Mouse (Mus musculus) hindbrain, postnatal 0 days (tissue): Measurements from ENCODE around the gene Rnf214. TPM values are rescaled to one million over a fixed set of nuclear protein-coding genes. Genes with fewer than 3 reads are reported as not detected.
A peak's percentile ranks its signal among the peaks of the same experiment; 100 is the strongest.

Experiments
- ATAC-seq: fragments of 200-750 bp; cut with Nextera tagmentation; 2 replicates; pipeline ENCODE4 v1.8.0; 2017; ENCODE audit warnings: mild to moderate bottlenecking, moderate TSS enrichment, moderate library complexity
- DNase-seq: peaks from one replicate; pipeline ENCODE4 v3.0.0-alpha.2; 2015; ENCODE audit warnings: low spot score
- H3K27ac ChIP-seq: fragments of 300-500 bp; sonication (generic); 2 replicates; pipeline ENCODE4 v1.5.1; 2014; ENCODE audit warnings: mild to moderate bottlenecking
- H3K27me3 ChIP-seq: fragments of 300-500 bp; sonication (generic); 2 replicates; pipeline ENCODE4 v1.6.1; 2014; ENCODE audit warnings: low read length, mixed read lengths; ENCODE audit not compliant: insufficient read depth
- H3K36me3 ChIP-seq: fragments of 300-500 bp; sonication (generic); 2 replicates; pipeline ENCODE4 v1.6.1; 2014; ENCODE audit warnings: low read length, mixed read lengths; ENCODE audit not compliant: insufficient read depth
- H3K4me1 ChIP-seq: fragments of 300-500 bp; sonication (generic); 2 replicates; pipeline ENCODE4 v1.6.1; 2014; ENCODE audit warnings: antibody characterized with exemption, low read length, mixed read lengths; ENCODE audit not compliant: insufficient read depth
- H3K4me2 ChIP-seq: fragments of 300-500 bp; sonication (generic); 2 replicates; pipeline ENCODE4 v1.6.1; 2014; ENCODE audit warnings: low read depth, mild to moderate bottlenecking, low read length, moderate library complexity, mixed read lengths
- H3K4me3 ChIP-seq: fragments of 300-500 bp; sonication (generic); 2 replicates; pipeline ENCODE4 v1.5.1; 2014; ENCODE audit warnings: low read length
- H3K9ac ChIP-seq: fragments of 300-500 bp; sonication (generic); replicated peaks from 2 replicates; pipeline ENCODE4 v1.6.1; 2014; ENCODE audit warnings: mild to moderate bottlenecking, low read length, moderate library complexity, mixed read lengths
- H3K9me3 ChIP-seq: fragments of 300-500 bp; sonication (generic); 2 replicates; pipeline ENCODE4 v1.6.1; 2016; ENCODE audit warnings: low read length, mixed read lengths
- CTCF ChIP-seq: IDR thresholded peaks from 2 replicates; pipeline ENCODE4 v1.5.1; 2016; ENCODE audit warnings: antibody characterized with exemption, control low read depth, low read depth
- WGBS: fragments of 180-500 bp; shearing (Covaris S2); extraction: QIAGEN DNeasy Blood & Tissue Kit; methylation state at CpG from one replicate; pipeline ENCODE4 v1.1.7; 2014; 5-methylcytosine and 5-hydroxymethylcytosine counted together
- microRNA-seq, 2 experiments: library from miRNA; unstranded; fragments of <30 nt; microRNA quantifications; one replicate each; pipeline ENCODE4; 2016
- polyA plus RNA-seq: library from polyadenylated mRNA; unstranded; fragments of >200 nt; fragmentation: Nextera tagmentation; extraction: Ambion mirVana; gene quantifications from 2 replicates; pipeline ENCODE4 v1.2.1, GENCODE M21; 2015
- total RNA-seq: library from RNA; depleted of rRNA; stranded (reverse); fragments of >200 nt; gene quantifications from 2 replicates; pipeline ENCODE4 v1.2.3, GENCODE M21; 2014; rRNA removed

The Rnf214 gene
- total and polyA plus RNA-seq, 2 experiments from 2014 or later, result 51.9 to 77.7 TPM

DNA sequence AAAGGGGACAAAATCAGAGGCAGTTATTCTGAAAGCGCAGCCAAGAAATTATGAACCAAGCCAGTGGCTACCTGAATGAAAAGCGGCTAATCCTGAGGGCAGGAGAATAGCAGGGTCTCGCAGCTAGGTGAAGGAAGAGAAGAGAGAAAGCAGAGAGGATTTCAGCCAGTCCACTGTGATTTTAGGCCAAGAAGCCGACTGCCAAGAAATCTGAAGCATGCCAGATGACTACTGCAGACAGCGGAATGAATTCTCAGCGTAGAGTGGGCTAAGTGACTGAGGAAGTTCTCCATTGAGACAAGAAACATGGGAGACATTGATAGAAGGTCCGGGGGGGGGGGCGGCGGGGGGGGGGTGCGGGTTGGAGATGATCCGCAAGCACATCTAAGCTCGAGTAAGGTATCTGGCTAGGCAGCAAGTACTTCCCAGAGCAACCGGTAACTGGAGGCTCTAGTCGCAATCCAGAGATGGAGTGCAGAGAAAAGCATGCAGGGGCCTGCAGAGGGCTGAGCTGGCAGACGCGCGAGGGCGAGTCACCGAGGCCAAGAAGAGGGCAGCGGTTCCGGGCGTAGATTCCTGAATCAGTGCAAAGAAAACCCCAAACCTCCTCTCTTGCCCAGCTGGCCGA lies 78.9 kb downstream of the Rnf214 start:
- no peaks in the 10 kb centered on the region for H3K9me3 ChIP-seq
- H3K4me2 ChIP-seq, result peak overlapping the region; percentile 93
- peak overlapping the region; percentile 86 for H3K27ac ChIP-seq
- ATAC-seq, result peak; percentile 43
- H3K4me1 ChIP-seq, result no peaks in the 10 kb centered on the region
- peak overlapping the region; percentile 62 for H3K9ac ChIP-seq
- WGBS, result 6% methylated on average over 22 of the region's 23 CpGs
- H3K36me3 ChIP-seq, result no peaks in the 10 kb centered on the region
- H3K4me3 ChIP-seq, result peak overlapping the region; percentile 84
- 0 out of 2 replicates have a peak, but pooled peaks have one; percentile 6 for TF ChIP-seq CTCF
- DNase-seq, result peak; percentile 49
- H3K27me3 ChIP-seq, result no peaks in the 10 kb centered on the region

DNA sequence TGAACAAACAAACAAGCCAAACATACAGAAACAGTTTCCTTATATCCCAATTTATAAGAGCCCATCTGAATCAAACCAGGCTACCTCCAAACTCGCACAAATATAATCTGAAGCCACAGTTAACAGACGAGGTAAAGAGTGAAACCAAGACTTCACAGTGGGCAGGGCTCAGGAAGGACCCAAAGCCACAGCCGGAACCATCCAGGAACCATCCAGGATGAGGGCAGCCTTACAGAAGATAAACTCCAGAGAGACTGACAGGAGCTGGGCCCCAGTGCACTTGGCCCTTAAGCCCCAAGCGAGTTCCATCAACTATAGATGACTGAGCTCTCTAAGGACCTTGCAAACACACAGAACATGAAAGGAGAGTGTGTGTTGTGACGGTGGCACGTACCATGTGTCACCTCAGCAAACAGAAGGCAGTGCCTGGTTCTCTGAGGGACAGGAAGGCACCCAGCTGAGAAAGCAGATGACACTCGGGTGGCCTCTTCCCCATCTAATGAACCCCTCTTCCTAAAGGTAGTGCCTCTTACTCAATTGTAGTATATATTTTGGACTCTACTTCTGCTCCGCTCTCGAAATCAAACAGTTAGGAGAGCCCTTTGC lies 88.2 kb downstream of the Rnf214 start:
- WGBS, result 81% methylated on average over 9 of the region's 9 CpGs
- H3K9me3 ChIP-seq, result no peaks in the 10 kb centered on the region
- H3K4me2 ChIP-seq, result no peak overlapping the region
- no peaks in the 10 kb centered on the region for H3K27me3 ChIP-seq
- no peak overlapping the region for H3K4me3 ChIP-seq
- H3K27ac ChIP-seq, result no peak overlapping the region
- no peak for TF ChIP-seq CTCF
- DNase-seq, result no peak
- no peak for ATAC-seq
- H3K4me1 ChIP-seq, result no peaks in the 10 kb centered on the region
- H3K9ac ChIP-seq, result no peak overlapping the region
- H3K36me3 ChIP-seq, result peaks cover 6% of the 10 kb centered on the region; the same call in 1 of the 2 replicates

DNA sequence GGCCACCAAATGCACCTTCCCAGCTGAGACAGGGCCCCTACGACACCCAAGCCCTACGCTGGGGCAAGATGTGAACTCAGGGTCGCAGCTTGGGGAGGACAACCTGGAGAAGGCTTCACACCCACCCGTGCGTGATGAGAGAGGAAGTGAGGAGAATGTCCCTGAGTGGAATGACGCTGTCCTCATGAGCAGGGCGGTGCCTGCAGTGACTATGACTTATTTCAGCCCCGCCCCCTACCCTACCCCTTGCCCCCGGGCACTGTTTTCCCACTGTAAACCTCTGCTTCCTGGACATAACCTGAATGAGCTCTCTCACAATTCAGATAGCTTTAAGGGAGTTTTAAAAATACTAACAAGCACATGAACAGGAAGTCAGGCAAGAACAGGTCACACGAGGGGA lies 91.2 kb downstream of the Rnf214 start:
- Histone ChIP-seq H3K36me3 (peaks cover 6% of the 10 kb centered on the region; the same call in 1 of the 2 replicates), H3K9me3 (no peaks in the 10 kb centered on the region), H3K4me2 (no peak overlapping the region), H3K27me3 (no peaks in the 10 kb centered on the region), H3K27ac (peak overlapping the region; percentile 43; the same call in 1 of the 2 replicates), H3K4me1 (no peaks in the 10 kb centered on the region), H3K4me3 (no peak overlapping the region), H3K9ac (no peak overlapping the region)
- WGBS, result 82% methylated on average over 10 of the region's 10 CpGs
- TF ChIP-seq CTCF, result no peak
- DNase-seq (no peak), ATAC-seq (peak; percentile 10; the same call in 1 of the 2 replicates)

DNA sequence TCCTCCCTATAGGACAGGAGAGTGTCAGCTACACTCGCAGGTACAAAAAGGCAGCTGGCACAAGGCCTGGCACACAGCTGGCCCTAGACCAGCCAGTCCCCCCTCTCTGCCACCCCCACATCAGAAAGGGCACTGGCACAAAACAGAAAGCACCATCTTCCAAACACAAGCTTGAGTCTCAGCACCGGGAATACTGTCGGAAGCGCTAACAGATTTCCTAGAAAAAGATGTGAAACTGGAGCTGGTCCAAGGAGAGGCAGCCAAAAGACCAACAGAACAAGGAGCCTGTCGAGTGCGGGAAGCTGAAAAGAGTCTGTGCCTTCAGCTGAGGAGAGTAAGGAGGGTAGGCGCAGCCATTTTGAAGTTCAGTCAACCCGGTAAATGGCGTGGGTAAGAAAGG lies 91.6 kb downstream of the Rnf214 start:
- WGBS, result 57% methylated on average over 9 of the region's 9 CpGs
- Histone ChIP-seq H3K4me3 (no peak overlapping the region), H3K4me2 (no peak overlapping the region), H3K36me3 (peaks cover 6% of the 10 kb centered on the region; the same call in 1 of the 2 replicates), H3K27ac (peak overlapping the region; percentile 43; the same call in 1 of the 2 replicates), H3K9ac (no peak overlapping the region), H3K27me3 (no peaks in the 10 kb centered on the region), H3K4me1 (no peaks in the 10 kb centered on the region), H3K9me3 (no peaks in the 10 kb centered on the region)
- ATAC-seq (peak; percentile 38; the same call in 1 of the 2 replicates), DNase-seq (peak; percentile 54)
- TF ChIP-seq CTCF, result no peak

Small RNAs within 50 kb of the gene (microRNA-seq; reads per million reads assigned to microRNA genes)
- 0 to 0.35 reads per million in 2 experiments for gene Mir7087

Other genes starting within 250 kb of the Rnf214 start
- 13.7 and 24.6 TPM in 2 replicates for gene Cep164, start 78.2 kb downstream of the Rnf214 start, total RNA-seq
- gene Cep164, start 78.2 kb downstream of the Rnf214 start, polyA plus RNA-seq, result 14.2 and 14.3 TPM in 2 replicates
- 77.0 and 92.0 TPM in 2 replicates for gene Bace1, start 68.3 kb downstream of the Rnf214 start, total RNA-seq
- 39.3 TPM in 2 replicates for gene Bace1, start 68.3 kb downstream of the Rnf214 start, polyA plus RNA-seq
- 23.5 and 33.9 TPM in 2 replicates for gene Pcsk7, start 414 bp downstream of the Rnf214 start, total RNA-seq
- gene Pcsk7, start 414 bp downstream of the Rnf214 start, polyA plus RNA-seq, result 18.1 and 22.1 TPM in 2 replicates
- 4.4 and 5.2 TPM in 2 replicates for gene Tagln, start 29.1 kb upstream of the Rnf214 start, total RNA-seq
- gene Tagln, start 29.1 kb upstream of the Rnf214 start, polyA plus RNA-seq, result 3.5 and 4.0 TPM in 2 replicates
- 124 and 126 TPM in 2 replicates for gene Sidt2, start 48.3 kb upstream of the Rnf214 start, total RNA-seq
- gene Sidt2, start 48.3 kb upstream of the Rnf214 start, polyA plus RNA-seq, result 48.3 and 51.6 TPM in 2 replicates
- gene Pafah1b2, start 105.8 kb upstream of the Rnf214 start, total RNA-seq, result 137 and 186 TPM in 2 replicates
- gene Pafah1b2, start 105.8 kb upstream of the Rnf214 start, polyA plus RNA-seq, result 222 and 243 TPM in 2 replicates
- gene Sik3, start 105.9 kb upstream of the Rnf214 start, total RNA-seq, result 32.3 and 37.1 TPM in 2 replicates
- gene Sik3, start 105.9 kb upstream of the Rnf214 start, polyA plus RNA-seq, result 12.5 and 12.6 TPM in 2 replicates